In genomic region chr5:135563469-135563868, GRCm38 (mm10) we compare ENCODE assay signal across 41 mouse cellular contexts. TPM values are rescaled to one million over a fixed set of nuclear protein-coding genes. Genes with fewer than 3 reads are reported as not detected.
"Had no signal": no experiment of that assay in that cellular context is flagged by ENCODE, and none has a peak within 500 bp of the region (broad histone marks: within the 10 kb centered on the region; RNA-seq: fewer than 3 reads in every experiment).

Ccl26 (minus strand) TSS chr5:135563569.

- H3K9me3 ChIP-seq: heart, embryonic 13.5 days; heart, embryonic 15.5 days; hindbrain, embryonic 13.5 days; hindbrain, embryonic 15.5 days; limb, embryonic 13.5 days; limb, embryonic 15.5 days had no signal

- H3K4me3 ChIP-seq: heart, adult 2 months; heart, embryonic 13.5 days; heart, embryonic 15.5 days; hindbrain, embryonic 13.5 days; hindbrain, embryonic 15.5 days; limb, embryonic 13.5 days; limb, embryonic 15.5 days had no signal

- H3K27ac ChIP-seq: heart, adult 2 months; heart, embryonic 13.5 days; heart, embryonic 15.5 days; hindbrain, embryonic 13.5 days; hindbrain, embryonic 15.5 days; hindbrain, postnatal 0 days; limb, embryonic 13.5 days; limb, embryonic 15.5 days had no signal

- H3K36me3 ChIP-seq: heart, embryonic 13.5 days; heart, embryonic 15.5 days; hindbrain, embryonic 13.5 days; hindbrain, embryonic 15.5 days; limb, embryonic 13.5 days; limb, embryonic 15.5 days had no signal

- ATAC-seq: forebrain, postnatal 0 days; hindbrain, postnatal 0 days had no signal

- H3K27me3 ChIP-seq: heart, embryonic 13.5 days; heart, embryonic 15.5 days; hindbrain, embryonic 13.5 days; hindbrain, embryonic 15.5 days; limb, embryonic 13.5 days; limb, embryonic 15.5 days had no signal

- DNase-seq: forebrain, postnatal 0 days; gastrocnemius, postnatal 14 days; gastrocnemius, postnatal 36 days; heart, adult 11 months; heart, adult 2 months; heart, postnatal 14 days; heart, postnatal 36 days; kidney, adult 18-20 months; kidney, adult 8-10 months; kidney, postnatal 10 days; kidney, postnatal 25 days; kidney, postnatal 4 days; layer of hippocampus, adult 9-11 months; layer of hippocampus, postnatal 36 days; left cerebral cortex, postnatal 4 days had no signal

- H3K4me1 ChIP-seq: heart, embryonic 15.5 days; hindbrain, embryonic 13.5 days; hindbrain, embryonic 15.5 days; limb, embryonic 13.5 days; limb, embryonic 15.5 days had no signal

RNA-seq across cellular contexts. Expression of gene Ccl26, which starts in this region (rescaled TPM):
- total RNA-seq: forebrain, postnatal 0 days; gastrocnemius, adult 18-20 months; gastrocnemius, adult 8-10 months; gastrocnemius, postnatal 14 days; gastrocnemius, postnatal 36 days; heart, adult 2 months; heart, postnatal 14 days; heart, postnatal 36 days; hematopoietic stem cell, adult 5-6 weeks; hindbrain, postnatal 0 days; layer of hippocampus, adult 18-20 months; layer of hippocampus, adult 8-10 months; layer of hippocampus, postnatal 14 days; layer of hippocampus, postnatal 36 days; left cerebral cortex, adult 18-20 months; left cerebral cortex, adult 8-10 months; left cerebral cortex, postnatal 10 days; left cerebral cortex, postnatal 25 days; left cerebral cortex, postnatal 4 days; liver, adult 2 months had no signal
- polyA plus RNA-seq: forebrain, postnatal 0 days; gonadal fat pad, adult 2 months; heart, adult 2 months; heart, embryonic 11.5 days; heart, embryonic 13.5 days; heart, embryonic 15.5 days; heart, postnatal 0 days; hindbrain, embryonic 11.5 days; hindbrain, embryonic 13.5 days; hindbrain, embryonic 15.5 days; hindbrain, postnatal 0 days; intestine, embryonic 14.5 days; kidney, embryonic 14.5 days; kidney, embryonic 16.5 days; limb, embryonic 11.5 days; limb, embryonic 13.5 days; limb, embryonic 15.5 days; liver, adult 2 months had no signal
